Mouse (Mus musculus) heart, postnatal 0 days (tissue): ENCODE data around the gene Crtap. TPM values are rescaled to one million over a fixed set of nuclear protein-coding genes. Genes with fewer than 3 reads are reported as not detected.
A peak's percentile ranks its signal among the peaks of the same experiment; 100 is the strongest.
"Not testable (repeated sequence)": the region's sequence is repeated elsewhere in the genome, so short reads cannot be mapped to it uniquely, and the experiment has no call there.

Experiments
- ATAC-seq: fragments of 200-750 bp; cut with Nextera tagmentation; 2 replicates; pipeline ENCODE4 v1.8.0; 2017; ENCODE audit warnings: low read depth, moderate number of reproducible peaks, moderate library complexity; ENCODE audit not compliant: insufficient read depth
- DNase-seq: peaks from one replicate; pipeline ENCODE4 v3.0.0-alpha.2; 2016; ENCODE audit warnings: low spot score
- H3K27ac ChIP-seq: fragments of 300-500 bp; sonication (generic); 2 replicates; pipeline ENCODE4 v1.5.1; 2014; ENCODE audit warnings: low read depth, mild to moderate bottlenecking
- H3K27me3 ChIP-seq: fragments of 300-500 bp; sonication (generic); 2 replicates; pipeline ENCODE4 v1.6.1; 2014; ENCODE audit warnings: low read length, mixed read lengths; ENCODE audit not compliant: control insufficient read depth, insufficient read depth
- H3K36me3 ChIP-seq: fragments of 300-500 bp; sonication (generic); replicated peaks from 2 replicates; pipeline ENCODE4 v1.6.1; 2014; ENCODE audit warnings: low read length, mixed read lengths; ENCODE audit not compliant: control insufficient read depth, insufficient read depth
- H3K4me1 ChIP-seq: fragments of 300-500 bp; sonication (generic); 2 replicates; pipeline ENCODE4 v1.6.1; 2014; ENCODE audit warnings: antibody characterized with exemption; ENCODE audit not compliant: control insufficient read depth, insufficient read depth
- H3K4me2 ChIP-seq: fragments of 300-500 bp; sonication (generic); 2 replicates; pipeline ENCODE4 v1.6.1; 2014; ENCODE audit warnings: low read depth, mild to moderate bottlenecking, low read length, moderate library complexity
- H3K4me3 ChIP-seq: fragments of 300-500 bp; sonication (generic); 2 replicates; pipeline ENCODE4 v1.5.1; 2014; ENCODE audit warnings: low read depth, low read length
- H3K9ac ChIP-seq: fragments of 300-500 bp; sonication (generic); replicated peaks from 2 replicates; pipeline ENCODE4 v1.6.1; 2014; ENCODE audit warnings: low read depth, low read length, mixed read lengths
- H3K9me3 ChIP-seq: fragments of 300-500 bp; sonication (generic); replicated peaks from 2 replicates; pipeline ENCODE4 v1.6.1; 2016; ENCODE audit warnings: low read length; ENCODE audit not compliant: control insufficient read depth
- CTCF ChIP-seq: IDR thresholded peaks from 2 replicates; pipeline ENCODE4 v1.5.1; 2016; ENCODE audit warnings: antibody characterized with exemption, control low read depth, low read depth
- EP300 ChIP-seq: IDR thresholded peaks from 2 replicates; pipeline ENCODE4 v1.6.1; 2016; ENCODE audit warnings: antibody characterized with exemption, low read depth
- WGBS: fragments of 180-500 bp; shearing (Covaris S2); extraction: QIAGEN DNeasy Blood & Tissue Kit; methylation state at CpG from one replicate; pipeline ENCODE4 v1.1.7; 2014; 5-methylcytosine and 5-hydroxymethylcytosine counted together
- polyA plus RNA-seq: library from polyadenylated mRNA; unstranded; fragments of >200 nt; fragmentation: Nextera tagmentation; extraction: Ambion mirVana; gene quantifications from 2 replicates; pipeline ENCODE4 v1.2.1, GENCODE M21; 2015
- total RNA-seq: library from RNA; depleted of rRNA; stranded (reverse); fragments of >200 nt; gene quantifications from 2 replicates; pipeline ENCODE4 v1.2.3, GENCODE M21; 2014; ENCODE audit warnings: low replicate concordance

Gene Crtap
- total and polyA plus RNA-seq, 2 experiments from 2014 or later = 65.0 to 75.8 TPM

GRCm38 (mm10) chr9:114382936-114383710 is 7.4 kb downstream of the Crtap start:
- Histone ChIP-seq H3K9me3 (no peaks in the 10 kb centered on the region), H3K4me2 (no peak overlapping the region), H3K36me3 (peaks cover 53% of the 10 kb centered on the region), H3K4me1 (peaks cover 5% of the 10 kb centered on the region; the same call in 1 of the 2 replicates), H3K4me3 (no peak overlapping the region), H3K27ac (no peak overlapping the region), H3K9ac (no peak overlapping the region), H3K27me3 (no peaks in the 10 kb centered on the region)
- 86% methylated on average over 17 of the region's 17 CpGs for WGBS
- no peak for DNase-seq
- ATAC-seq = no peak
- TF ChIP-seq CTCF (no peak), EP300 (no peak)

- ATAC-seq (peak; percentile 56; the same call in 1 of the 2 replicates), DNase-seq (peak; percentile 63)
- Histone ChIP-seq H3K4me2 (no peak overlapping the region), H3K27ac (no peak overlapping the region), H3K27me3 (no peaks in the 10 kb centered on the region), H3K4me1 (peaks cover 6% of the 10 kb centered on the region; the same call in 1 of the 2 replicates), H3K4me3 (no peak overlapping the region), H3K9ac (no peak overlapping the region), H3K36me3 (peaks cover 61% of the 10 kb centered on the region), H3K9me3 (no peaks in the 10 kb centered on the region)
- TF ChIP-seq CTCF = peak; percentile 53
- no peak for TF ChIP-seq EP300
- 59% methylated on average over 17 of the region's 17 CpGs for WGBS
These were observed 9.4 kb downstream of the Crtap start for GRCm38 (mm10) chr9:114380881-114381733.

- H3K9me3 ChIP-seq = no peaks in the 10 kb centered on the region
- TF ChIP-seq EP300 (no peak), CTCF (no peak)
- no peak overlapping the region for H3K4me2 ChIP-seq
- DNase-seq = no peak
- no peak overlapping the region for H3K9ac ChIP-seq
- H3K27ac ChIP-seq = no peak overlapping the region
- H3K4me1 ChIP-seq = peaks cover 6% of the 10 kb centered on the region; the same call in 1 of the 2 replicates
- no peak for ATAC-seq
- H3K36me3 ChIP-seq = peaks cover 51% of the 10 kb centered on the region
- 88% methylated on average over 12 of the region's 12 CpGs for WGBS
- H3K4me3 ChIP-seq = no peak overlapping the region
- H3K27me3 ChIP-seq = no peaks in the 10 kb centered on the region
These were observed 10.6 kb downstream of the Crtap start for GRCm38 (mm10) chr9:114379871-114380270.

GRCm38 (mm10) chr9:114377168-114377567 is 13.3 kb downstream of the Crtap start:
- WGBS = 43% methylated on average over 10 of the region's 10 CpGs
- peaks cover 29% of the 10 kb centered on the region for H3K36me3 ChIP-seq
- no peaks in the 10 kb centered on the region for H3K9me3 ChIP-seq
- H3K27me3 ChIP-seq = no peaks in the 10 kb centered on the region
- no peak overlapping the region for H3K27ac ChIP-seq
- TF ChIP-seq CTCF (no peak), EP300 (peak; percentile 43; the same call in 1 of the 2 replicates)
- peaks cover 6% of the 10 kb centered on the region; the same call in 1 of the 2 replicates for H3K4me1 ChIP-seq
- DNase-seq (peak; percentile 57), ATAC-seq (peak; percentile 71)
- H3K4me2 ChIP-seq = no peak overlapping the region
- H3K4me3 ChIP-seq = no peak overlapping the region
- H3K9ac ChIP-seq = no peak overlapping the region

- H3K36me3 ChIP-seq = peaks cover 26% of the 10 kb centered on the region
- H3K4me3 ChIP-seq = no peak overlapping the region
- no peak for TF ChIP-seq EP300
- TF ChIP-seq CTCF = no peak
- no peak for ATAC-seq
- H3K27ac ChIP-seq = no peak overlapping the region
- no peak overlapping the region for H3K4me2 ChIP-seq
- DNase-seq = no peak
- no peaks in the 10 kb centered on the region for H3K27me3 ChIP-seq
- 74% methylated on average over 10 of the region's 10 CpGs for WGBS
- peaks cover 6% of the 10 kb centered on the region; the same call in 1 of the 2 replicates for H3K4me1 ChIP-seq
- no peak overlapping the region for H3K9ac ChIP-seq
- H3K9me3 ChIP-seq = no peaks in the 10 kb centered on the region
These were observed 15.1 kb downstream of the Crtap start for GRCm38 (mm10) chr9:114375276-114375962.

GRCm38 (mm10) chr9:114371717-114372116 is 18.8 kb downstream of the Crtap start:
- H3K36me3 ChIP-seq, DNase-seq, H3K4me3 ChIP-seq, H3K27ac ChIP-seq, H3K4me2 ChIP-seq, H3K9ac ChIP-seq, H3K27me3 ChIP-seq, ATAC-seq, H3K4me1 ChIP-seq, H3K9me3 ChIP-seq: not testable (repeated sequence)
- WGBS = 29% methylated on average over 5 of the region's 5 CpGs
